Mouse (Mus musculus) kidney, embryonic 14.5 days (tissue): ENCODE measurements around the gene Fam222b. TPM values are rescaled to one million over a fixed set of nuclear protein-coding genes. Genes with fewer than 3 reads are reported as not detected.
A peak's percentile ranks its signal among the peaks of the same experiment; 100 is the strongest.

Source experiments
- ATAC-seq: fragments of 200-750 bp; cut with Nextera tagmentation; 2 replicates; pipeline ENCODE4 v1.8.0; 2017; ENCODE audit warnings: moderate number of reproducible peaks, mild to moderate bottlenecking, moderate TSS enrichment, moderate library complexity; ENCODE audit not compliant: low FRiP score, low TSS enrichment
- H3K27ac ChIP-seq: fragments of 300-500 bp; sonication (generic); 2 replicates; pipeline ENCODE4 v1.5.1; 2014; ENCODE audit warnings: low read depth, mild to moderate bottlenecking, low read length, moderate library complexity, mixed read lengths
- H3K27me3 ChIP-seq: fragments of 300-500 bp; sonication (generic); 2 replicates; pipeline ENCODE4 v1.6.1; 2014; ENCODE audit warnings: mild to moderate bottlenecking, low read length; ENCODE audit not compliant: control insufficient read depth, insufficient read depth
- H3K36me3 ChIP-seq: fragments of 300-500 bp; sonication (generic); 2 replicates; pipeline ENCODE4 v1.6.1; 2014; ENCODE audit warnings: low read length, mixed read lengths; ENCODE audit not compliant: control insufficient read depth, insufficient read depth
- H3K4me1 ChIP-seq: fragments of 300-500 bp; sonication (generic); 2 replicates; pipeline ENCODE4 v1.6.1; 2014; ENCODE audit warnings: low read length, mixed read lengths; ENCODE audit not compliant: control insufficient read depth, insufficient read depth
- H3K4me2 ChIP-seq: fragments of 300-500 bp; sonication (generic); replicated peaks from 2 replicates; pipeline ENCODE4 v1.6.1; 2014; ENCODE audit warnings: low read depth, mild to moderate bottlenecking, low read length
- H3K4me3 ChIP-seq: fragments of 300-500 bp; sonication (generic); 2 replicates; pipeline ENCODE4 v1.5.1; 2014; ENCODE audit warnings: mild to moderate bottlenecking, low read length
- H3K9ac ChIP-seq: fragments of 300-500 bp; sonication (generic); 2 replicates; pipeline ENCODE4 v1.6.1; 2014; ENCODE audit warnings: low read depth, mild to moderate bottlenecking, low read length, moderate library complexity
- H3K9me3 ChIP-seq: fragments of 300-500 bp; sonication (generic); 2 replicates; pipeline ENCODE4 v1.6.1; 2016; ENCODE audit warnings: low read length; ENCODE audit not compliant: control insufficient read depth
- WGBS: fragments of 180-500 bp; shearing (Covaris S2); extraction: QIAGEN DNeasy Blood & Tissue Kit; methylation state at CpG from one replicate; pipeline ENCODE4 v1.1.7; 2014; 5-methylcytosine and 5-hydroxymethylcytosine counted together
- polyA plus RNA-seq: library from polyadenylated mRNA; unstranded; fragments of >200 nt; fragmentation: Nextera tagmentation; extraction: Ambion mirVana; gene quantifications from 2 replicates; pipeline ENCODE4 v1.2.1, GENCODE M21; 2014

Gene Fam222b
- polyA plus RNA-seq, 1 experiment from 2014 or later: 16.9 TPM

DNA sequence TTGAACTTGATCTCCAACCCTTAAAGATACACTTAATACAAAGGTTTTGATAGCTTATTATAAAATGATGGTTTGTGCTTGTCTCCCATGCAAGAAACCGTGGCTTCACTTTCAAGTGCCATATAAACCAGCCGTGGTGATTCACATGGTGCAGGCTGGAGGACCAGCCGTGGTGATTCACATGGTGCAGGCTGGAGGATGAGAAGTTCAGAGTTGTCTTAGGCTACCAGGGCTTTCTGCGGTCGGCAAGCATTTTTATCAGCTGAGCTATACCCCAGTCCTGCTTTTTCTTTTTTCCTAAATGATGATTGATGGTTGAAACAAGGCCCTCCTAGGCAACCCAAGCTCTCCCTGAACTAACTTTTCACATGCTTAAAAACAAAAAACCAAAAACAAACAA, 7.7 kb downstream of the Fam222b start:
- H3K4me3 ChIP-seq: no peak overlapping the region
- no peak overlapping the region for H3K4me2 ChIP-seq
- no peaks in the 10 kb centered on the region for H3K4me1 ChIP-seq
- no peak for ATAC-seq
- H3K27me3 ChIP-seq: no peaks in the 10 kb centered on the region
- H3K27ac ChIP-seq: no peak overlapping the region
- no peaks in the 10 kb centered on the region for H3K9me3 ChIP-seq
- H3K36me3 ChIP-seq: peaks cover 3% of the 10 kb centered on the region
- 90% methylated on average over 5 of the region's 5 CpGs for WGBS
- no peak overlapping the region for H3K9ac ChIP-seq

DNA sequence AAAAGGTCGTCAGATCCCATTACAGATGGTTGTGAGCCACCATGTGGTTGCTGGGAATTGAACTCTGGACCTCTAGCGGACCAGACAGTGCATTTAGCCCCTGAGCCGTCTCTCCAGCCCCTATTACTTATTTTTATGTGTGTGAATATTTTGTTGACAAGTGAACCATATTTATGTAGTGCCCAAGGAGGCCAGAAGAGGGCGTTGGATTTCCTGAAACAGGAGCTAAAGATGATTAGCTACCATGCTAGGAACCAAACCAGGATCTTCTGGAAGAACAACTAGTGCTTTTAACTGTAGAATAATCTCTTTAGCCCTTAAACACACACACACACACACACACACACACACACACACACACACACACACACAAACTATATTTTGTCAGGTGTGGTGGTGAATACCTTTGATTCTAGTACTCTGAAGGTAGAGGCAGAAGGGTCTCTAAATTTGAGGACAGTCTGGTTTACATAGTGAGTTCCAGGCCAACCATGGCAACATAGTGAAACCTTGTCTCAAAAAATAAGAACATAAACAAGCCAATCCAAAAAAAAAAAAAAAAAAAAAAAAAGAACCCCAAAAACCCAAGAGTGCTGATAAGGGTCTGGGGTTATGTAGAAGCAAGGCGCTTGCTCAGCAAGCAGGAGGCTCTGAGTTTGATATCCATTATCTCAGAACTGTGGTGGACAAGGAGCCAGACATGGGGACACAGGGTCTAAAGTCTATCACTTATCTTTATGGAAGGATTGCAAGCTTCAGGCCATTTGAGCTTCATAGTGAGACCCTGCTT, 8.7 kb downstream of the Fam222b start:
- Histone ChIP-seq H3K27ac (no peak overlapping the region), H3K9me3 (no peaks in the 10 kb centered on the region; the same call in 1 of the 2 replicates), H3K4me1 (no peaks in the 10 kb centered on the region), H3K9ac (no peak overlapping the region), H3K36me3 (peaks cover 3% of the 10 kb centered on the region), H3K4me2 (no peak overlapping the region), H3K4me3 (no peak overlapping the region), H3K27me3 (no peaks in the 10 kb centered on the region)
- ATAC-seq: no peak
- 68% methylated on average over 5 of the region's 5 CpGs for WGBS

DNA sequence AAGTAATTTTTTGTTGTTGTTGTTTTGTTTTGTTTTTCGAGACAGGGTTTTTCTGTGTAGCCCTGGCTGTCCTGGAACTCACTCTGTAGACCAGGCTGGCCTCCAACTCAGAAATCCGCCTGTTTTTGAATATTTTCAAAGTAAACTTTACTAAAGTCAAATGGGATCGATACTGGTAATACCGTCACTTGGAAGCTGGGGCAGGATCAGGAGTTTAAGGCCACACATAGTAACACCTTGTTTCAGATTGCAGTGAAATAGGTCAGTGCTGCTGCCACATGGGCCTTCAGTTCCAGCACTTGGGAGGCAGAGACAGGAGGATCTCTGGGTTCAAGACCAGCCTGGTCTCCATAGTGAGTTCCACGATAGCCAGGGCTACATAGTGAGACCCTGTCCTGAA, 10.0 kb downstream of the Fam222b start:
- ATAC-seq: no peak

DNA sequence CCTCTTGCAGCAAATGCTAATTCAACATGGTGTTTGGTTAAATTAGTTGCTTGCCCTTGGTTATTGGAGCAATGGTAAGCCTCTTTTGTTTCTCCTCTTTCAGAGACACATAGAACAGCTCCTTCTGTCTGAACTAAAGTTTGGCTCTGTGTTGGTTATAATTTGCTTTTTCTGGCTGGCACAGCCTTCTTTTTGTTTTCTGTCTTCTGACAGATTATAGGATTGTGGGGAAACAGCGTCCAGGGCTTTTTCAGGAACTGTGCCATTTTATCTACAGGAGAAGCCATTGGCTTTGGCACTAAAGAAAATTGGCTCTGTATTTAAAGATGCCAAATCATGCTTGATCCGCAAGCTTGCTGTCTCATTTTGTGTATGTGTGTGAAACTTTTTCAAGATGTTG, 19.2 kb downstream of the Fam222b start:
- H3K27me3 ChIP-seq: no peaks in the 10 kb centered on the region
- no peak overlapping the region for H3K27ac ChIP-seq
- 92% methylated on average over 2 of the region's 2 CpGs for WGBS
- H3K4me3 ChIP-seq: no peak overlapping the region
- H3K9ac ChIP-seq: no peak overlapping the region
- H3K36me3 ChIP-seq: no peaks in the 10 kb centered on the region
- H3K4me1 ChIP-seq: peaks cover 14% of the 10 kb centered on the region
- no peak for ATAC-seq
- H3K9me3 ChIP-seq: no peaks in the 10 kb centered on the region
- no peak overlapping the region for H3K4me2 ChIP-seq

More for the DNA sequence above, 10.0 kb downstream of the Fam222b start:
- Histone ChIP-seq H3K9ac (no peak overlapping the region), H3K4me2 (no peak overlapping the region), H3K9me3 (no peaks in the 10 kb centered on the region; the same call in 1 of the 2 replicates), H3K27me3 (no peaks in the 10 kb centered on the region), H3K4me1 (no peaks in the 10 kb centered on the region), H3K27ac (no peak overlapping the region), H3K4me3 (no peak overlapping the region), H3K36me3 (peaks cover 3% of the 10 kb centered on the region)
- 94% methylated on average over 5 of the region's 5 CpGs for WGBS

DNA sequence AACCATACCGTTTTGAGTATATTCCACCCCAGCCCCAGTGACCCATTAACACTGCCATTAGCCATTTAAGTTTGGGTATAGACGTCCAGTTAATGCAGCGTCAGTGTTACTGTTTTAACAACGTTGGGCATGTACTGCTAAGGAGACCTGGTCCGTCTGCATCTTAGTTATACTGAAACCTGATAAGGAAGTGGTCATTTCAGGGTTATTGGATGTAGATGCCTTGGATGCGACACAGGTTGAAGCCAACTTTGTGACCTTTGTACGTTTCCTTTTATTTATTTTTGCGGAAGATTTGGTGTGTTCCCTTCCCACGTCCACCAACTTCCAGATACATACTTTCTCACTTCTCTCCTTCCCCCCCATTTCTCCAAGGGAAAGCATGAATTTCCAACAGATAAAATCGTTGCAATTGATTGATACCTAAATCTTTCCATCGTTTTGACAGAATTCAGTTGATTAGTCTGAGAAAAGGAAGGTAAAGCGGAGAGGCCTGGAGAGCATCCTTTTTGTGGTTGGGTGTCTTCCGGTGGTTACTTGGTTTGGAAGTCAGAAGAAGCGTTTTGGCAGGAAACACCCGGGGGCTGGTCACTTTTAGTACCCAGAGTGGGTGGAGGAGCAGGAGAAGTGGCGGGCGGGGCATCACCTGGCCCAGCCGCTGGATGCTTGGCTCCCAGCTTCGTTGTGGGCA, 20.4 kb downstream of the Fam222b start:
- 5% methylated on average over 19 of the region's 19 CpGs for WGBS
- Histone ChIP-seq H3K27ac (peak overlapping the region; percentile 83), H3K9ac (peak overlapping the region; percentile 68), H3K4me1 (peaks cover 13% of the 10 kb centered on the region), H3K4me3 (peak overlapping the region; percentile 80), H3K27me3 (no peaks in the 10 kb centered on the region), H3K9me3 (no peaks in the 10 kb centered on the region), H3K4me2 (peak overlapping the region; percentile 79), H3K36me3 (no peaks in the 10 kb centered on the region)
- no peak for ATAC-seq

DNA sequence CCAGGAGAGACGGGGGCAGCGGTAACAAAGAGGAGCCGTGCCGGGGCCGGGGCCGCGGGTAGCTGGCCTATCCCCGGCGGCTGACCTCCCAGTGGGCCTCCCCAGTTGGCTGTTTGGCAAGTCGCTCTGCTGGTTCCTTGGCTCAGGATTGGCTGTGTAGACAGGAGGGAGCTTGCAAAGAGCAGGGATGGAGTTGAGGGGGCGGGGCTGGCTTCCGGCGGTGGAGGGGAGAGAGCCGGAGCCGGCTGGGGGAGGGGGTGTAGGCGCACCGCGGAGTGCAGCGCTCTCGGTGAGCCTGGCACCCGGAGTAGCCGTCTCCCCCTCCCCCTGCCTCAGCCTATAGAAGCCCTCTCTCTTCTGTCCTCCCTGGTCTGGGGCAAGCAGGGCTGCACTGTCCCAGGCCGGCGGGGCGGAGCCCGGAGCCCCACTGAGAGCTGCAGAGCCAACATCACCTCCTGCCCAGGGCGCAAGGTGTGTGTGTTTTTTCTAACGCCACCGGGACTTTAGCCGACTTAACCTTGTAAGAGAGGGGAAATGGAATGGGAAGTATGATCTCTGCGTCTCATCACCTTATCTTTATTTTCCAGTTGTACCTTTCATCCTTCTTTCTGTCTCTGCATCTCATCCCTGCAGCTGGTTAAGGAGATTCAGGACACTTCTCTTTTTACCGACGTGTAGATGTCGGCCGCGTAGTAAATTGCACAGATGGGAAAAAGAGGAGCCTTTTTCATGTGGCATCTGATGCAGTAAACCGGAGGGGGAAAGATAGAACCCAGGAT, 21.1 kb downstream of the Fam222b start:
- no peaks in the 10 kb centered on the region for H3K9me3 ChIP-seq
- peak overlapping the region; percentile 68 for H3K9ac ChIP-seq
- ATAC-seq: peak; percentile 100
- no peaks in the 10 kb centered on the region for H3K27me3 ChIP-seq
- peak overlapping the region; percentile 79 for H3K4me2 ChIP-seq
- 1% methylated on average over 30 of the region's 37 CpGs for WGBS
- no peaks in the 10 kb centered on the region for H3K36me3 ChIP-seq
- peak overlapping the region; percentile 80 for H3K4me3 ChIP-seq
- peak overlapping the region; percentile 89 for H3K27ac ChIP-seq
- H3K4me1 ChIP-seq: peaks cover 10% of the 10 kb centered on the region

DNA sequence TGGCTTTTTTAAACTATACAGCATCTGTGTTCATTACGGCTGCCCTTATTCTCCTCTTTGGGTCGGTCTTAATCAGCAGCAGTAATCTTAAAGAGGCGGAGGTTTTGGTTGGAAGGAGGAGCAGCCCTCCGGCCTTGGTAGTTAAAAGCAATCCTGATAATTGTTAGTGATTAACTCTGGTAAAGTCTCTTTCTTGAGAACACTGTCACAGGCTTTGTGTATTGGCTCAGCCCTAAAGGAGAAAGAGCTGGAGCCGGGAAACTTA, 21.6 kb downstream of the Fam222b start:
- H3K9me3 ChIP-seq: no peaks in the 10 kb centered on the region
- H3K4me1 ChIP-seq: peaks cover 10% of the 10 kb centered on the region
- no peaks in the 10 kb centered on the region for H3K36me3 ChIP-seq
- H3K4me2 ChIP-seq: peak overlapping the region; percentile 79
- peak overlapping the region; percentile 68; the same call in 1 of the 2 replicates for H3K9ac ChIP-seq
- H3K27ac ChIP-seq: peak overlapping the region; percentile 89; the same call in 1 of the 2 replicates
- WGBS: 6% methylated on average over 5 of the region's 5 CpGs
- no peak for ATAC-seq
- no peaks in the 10 kb centered on the region for H3K27me3 ChIP-seq
- peak overlapping the region; percentile 80 for H3K4me3 ChIP-seq

DNA sequence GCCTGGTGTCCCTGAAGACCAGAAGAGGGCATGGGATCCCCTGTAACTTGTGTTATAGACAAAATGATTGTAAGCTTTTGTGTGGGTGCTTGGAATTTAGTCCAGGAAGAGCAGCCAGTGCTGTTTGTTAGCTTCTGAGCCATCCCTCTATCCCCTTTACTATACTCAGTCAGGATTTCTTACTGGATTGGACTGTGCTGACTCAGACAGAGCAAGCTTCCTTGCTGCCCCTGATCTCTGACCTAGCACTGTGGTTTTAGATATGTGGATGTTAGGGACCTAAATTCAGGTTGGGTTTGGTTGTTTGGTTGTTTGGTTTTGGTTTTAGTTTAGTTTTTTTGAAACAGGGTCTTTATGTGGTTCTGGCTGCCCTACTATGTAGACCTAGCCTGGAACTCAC, 24.0 kb downstream of the Fam222b start:
- Histone ChIP-seq H3K9me3 (no peaks in the 10 kb centered on the region), H3K27me3 (no peaks in the 10 kb centered on the region), H3K4me2 (no peak overlapping the region), H3K4me3 (no peak overlapping the region), H3K4me1 (peaks cover 10% of the 10 kb centered on the region), H3K36me3 (no peaks in the 10 kb centered on the region), H3K27ac (no peak overlapping the region), H3K9ac (no peak overlapping the region)
- ATAC-seq: no peak

DNA sequence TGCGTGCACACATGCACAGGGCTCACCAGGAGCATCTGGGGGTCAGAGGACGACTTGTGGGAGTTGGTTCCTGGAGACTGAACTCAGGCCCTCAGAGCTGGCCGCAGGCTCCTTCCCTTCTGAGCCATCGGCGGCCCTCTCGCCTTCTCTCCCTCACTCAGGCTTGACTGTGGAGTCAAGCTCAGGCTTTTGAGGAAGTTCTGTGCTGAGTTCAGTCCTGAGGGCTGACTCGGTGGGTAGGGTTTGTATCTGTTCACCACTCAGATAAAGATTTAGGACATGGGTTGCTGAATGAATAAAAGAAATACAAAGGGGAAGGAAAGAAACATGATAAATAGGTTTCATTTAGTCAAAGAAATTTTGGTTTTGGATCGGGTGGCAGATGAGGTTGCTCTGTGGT, 25.4 kb downstream of the Fam222b start:
- Histone ChIP-seq H3K27ac (no peak overlapping the region), H3K4me1 (peaks cover 5% of the 10 kb centered on the region), H3K4me2 (no peak overlapping the region), H3K27me3 (no peaks in the 10 kb centered on the region), H3K36me3 (no peaks in the 10 kb centered on the region), H3K9ac (no peak overlapping the region), H3K4me3 (no peak overlapping the region), H3K9me3 (no peaks in the 10 kb centered on the region)
- WGBS: 74% methylated on average over 8 of the region's 8 CpGs
- no peak for ATAC-seq
